Mouse (Mus musculus): ENCODE results near the gene Galnt5.

DNA sequence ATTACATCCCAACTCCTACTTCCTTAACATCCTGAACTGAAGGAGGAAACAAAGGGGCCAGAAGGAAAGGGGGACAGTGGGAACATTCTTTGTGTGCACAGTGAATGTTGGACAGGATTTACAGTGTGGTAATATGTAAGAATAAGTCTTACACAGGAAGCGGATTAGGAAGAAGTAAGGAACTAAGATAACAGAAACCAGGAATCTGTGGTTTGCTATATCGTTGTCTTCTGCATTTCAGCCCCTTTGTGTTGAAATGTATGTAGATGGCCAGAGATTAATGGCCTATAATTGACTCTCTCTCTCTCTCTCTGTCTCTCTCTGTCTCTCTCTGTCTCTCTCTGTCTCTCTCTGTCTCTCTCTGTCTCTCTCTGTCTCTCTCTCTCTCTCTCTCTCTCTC is 39.2 kb downstream of the Galnt5 start:
- TF ChIP-seq CTCF (IDR thresholded peaks at IDR 0.05; ENCODE audit: low read depth) = no peak
- TF ChIP-seq EP300 (IDR thresholded peaks at IDR 0.05; ENCODE audit: low read depth) = no peak
